Mouse (Mus musculus) heart, embryonic 11.5 days (tissue): ENCODE measurements around the gene Gm10260. TPM values are rescaled to one million over a fixed set of nuclear protein-coding genes. Genes with fewer than 3 reads are reported as not detected.
A peak's percentile ranks its signal among the peaks of the same experiment; 100 is the strongest.

Experiments used
- ATAC-seq: fragments of 200-750 bp; cut with Nextera tagmentation; replicated peaks from 2 replicates; pipeline ENCODE4 v1.8.0; 2017; ENCODE audit warnings: moderate library complexity; ENCODE audit not compliant: insufficient number of reproducible peaks, low FRiP score, low TSS enrichment
- H3K27ac ChIP-seq: fragments of 300-500 bp; sonication (generic); 2 replicates; pipeline ENCODE4 v1.5.1; 2014; ENCODE audit warnings: mild to moderate bottlenecking, low read depth, low read length
- H3K27me3 ChIP-seq: fragments of 300-500 bp; sonication (generic); 2 replicates; pipeline ENCODE4 v1.6.1; 2014; ENCODE audit warnings: mild to moderate bottlenecking, low read length, mixed read lengths; ENCODE audit not compliant: control insufficient read depth, insufficient read depth
- H3K36me3 ChIP-seq: fragments of 300-500 bp; sonication (generic); 2 replicates; pipeline ENCODE4 v1.6.1; 2014; ENCODE audit warnings: mild to moderate bottlenecking, low read length, moderate library complexity, mixed read lengths; ENCODE audit not compliant: control insufficient read depth, insufficient read depth
- H3K4me1 ChIP-seq: fragments of 300-500 bp; sonication (generic); 2 replicates; pipeline ENCODE4 v1.6.1; 2014; ENCODE audit warnings: low read length; ENCODE audit not compliant: control insufficient read depth, insufficient read depth
- H3K4me2 ChIP-seq: fragments of 300-500 bp; sonication (generic); 2 replicates; pipeline ENCODE4 v1.6.1; 2014; ENCODE audit warnings: mild to moderate bottlenecking, moderate library complexity
- H3K4me3 ChIP-seq: fragments of 300-500 bp; sonication (generic); 2 replicates; pipeline ENCODE4 v1.5.1; 2014; ENCODE audit warnings: low read depth, low read length
- H3K9ac ChIP-seq: fragments of 300-500 bp; sonication (generic); 2 replicates; pipeline ENCODE4 v1.6.1; 2014; ENCODE audit warnings: mild to moderate bottlenecking, low read depth, low read length, moderate library complexity
- H3K9me3 ChIP-seq: fragments of 300-500 bp; sonication (generic); replicated peaks from 2 replicates; pipeline ENCODE4 v1.6.1; 2016; ENCODE audit warnings: low read length; ENCODE audit not compliant: control insufficient read depth
- WGBS: fragments of 180-500 bp; shearing (Covaris S2); extraction: QIAGEN DNeasy Blood & Tissue Kit; methylation state at CpG from one replicate; pipeline ENCODE4 v1.1.7; 2014; ENCODE audit not compliant: insufficient replicate concordance; 5-methylcytosine and 5-hydroxymethylcytosine counted together
- polyA plus RNA-seq: library from polyadenylated mRNA; unstranded; fragments of >200 nt; fragmentation: Nextera tagmentation; extraction: Ambion mirVana; gene quantifications from 2 replicates; pipeline ENCODE4 v1.2.1, GENCODE M21; 2014

Gene Gm10260
- polyA plus RNA-seq, 1 experiment from 2014 or later: 3.1 TPM

- no peak overlapping the region for H3K4me2 ChIP-seq
- 71% methylated on average over 10 of the region's 10 CpGs for WGBS
- H3K27ac ChIP-seq: no peak overlapping the region
- H3K4me1 ChIP-seq: peaks cover 15% of the 10 kb centered on the region
- H3K27me3 ChIP-seq: no peaks in the 10 kb centered on the region
- H3K9ac ChIP-seq: no peak overlapping the region
- no peaks in the 10 kb centered on the region for H3K9me3 ChIP-seq
- ATAC-seq: no peak
- H3K36me3 ChIP-seq: no peaks in the 10 kb centered on the region
- H3K4me3 ChIP-seq: no peak overlapping the region
Measured at GRCm38 (mm10) chr13:97785167-97785835, 24.9 kb upstream of the Gm10260 start.

GRCm38 (mm10) chr13:97783423-97784143, 23.2 kb upstream of the Gm10260 start:
- WGBS: 82% methylated on average over 8 of the region's 8 CpGs
- Histone ChIP-seq H3K27me3 (no peaks in the 10 kb centered on the region), H3K27ac (no peak overlapping the region)

DNA sequence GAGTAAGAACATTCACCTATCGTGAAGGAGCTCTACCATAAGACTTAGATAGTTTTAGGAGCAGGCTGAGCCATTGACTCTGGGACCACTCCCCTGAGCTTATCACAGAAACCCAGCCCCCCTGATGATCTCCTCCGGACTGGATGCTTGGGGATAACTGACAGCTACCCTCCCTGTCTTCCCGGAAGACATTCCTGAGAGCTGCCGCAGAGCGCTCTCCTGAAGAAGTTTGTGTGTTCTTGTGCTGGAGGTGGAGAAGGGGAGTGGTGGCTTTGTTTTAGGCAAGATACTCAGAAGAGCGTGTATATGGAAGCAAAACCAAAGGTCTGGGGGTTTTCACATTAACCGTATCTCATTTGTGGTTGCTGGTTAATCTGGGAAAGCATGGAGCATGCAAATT, 21.6 kb upstream of the Gm10260 start:
- no peak overlapping the region for H3K4me3 ChIP-seq
- H3K9me3 ChIP-seq: no peaks in the 10 kb centered on the region
- H3K4me1 ChIP-seq: peaks cover 21% of the 10 kb centered on the region
- H3K9ac ChIP-seq: no peak overlapping the region
- ATAC-seq: no peak
- 30% methylated on average over 7 of the region's 7 CpGs for WGBS
- no peaks in the 10 kb centered on the region for H3K36me3 ChIP-seq
- peak overlapping the region; percentile 27 for H3K4me2 ChIP-seq
- no peaks in the 10 kb centered on the region for H3K27me3 ChIP-seq
- H3K27ac ChIP-seq: no peak overlapping the region

More at GRCm38 (mm10) chr13:97783423-97784143, 23.2 kb upstream of the Gm10260 start:
- H3K9me3 ChIP-seq: no peaks in the 10 kb centered on the region
- no peak overlapping the region for H3K4me3 ChIP-seq
- H3K9ac ChIP-seq: no peak overlapping the region
- no peak overlapping the region for H3K4me2 ChIP-seq
- peaks cover 20% of the 10 kb centered on the region for H3K4me1 ChIP-seq
- H3K36me3 ChIP-seq: no peaks in the 10 kb centered on the region
- ATAC-seq: no peak

DNA sequence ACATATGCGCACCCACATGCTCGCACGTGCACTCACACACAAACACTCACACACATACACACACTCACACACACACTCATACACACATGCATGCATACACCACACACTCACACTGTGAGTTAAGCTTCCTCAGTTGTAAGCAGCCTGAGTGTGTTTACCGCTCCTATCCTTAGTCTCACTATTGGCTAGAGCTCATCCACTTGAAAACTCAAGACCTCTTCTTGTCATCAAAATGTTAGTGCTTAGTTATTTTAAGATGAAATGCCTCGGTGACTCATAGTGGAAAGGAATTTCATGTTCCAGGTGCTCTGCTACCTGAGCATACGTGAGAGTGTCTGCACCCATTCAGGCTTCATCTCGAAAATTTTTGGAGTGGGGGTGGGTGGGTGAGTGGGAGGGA, 21.2 kb upstream of the Gm10260 start:
- no peak for ATAC-seq

DNA sequence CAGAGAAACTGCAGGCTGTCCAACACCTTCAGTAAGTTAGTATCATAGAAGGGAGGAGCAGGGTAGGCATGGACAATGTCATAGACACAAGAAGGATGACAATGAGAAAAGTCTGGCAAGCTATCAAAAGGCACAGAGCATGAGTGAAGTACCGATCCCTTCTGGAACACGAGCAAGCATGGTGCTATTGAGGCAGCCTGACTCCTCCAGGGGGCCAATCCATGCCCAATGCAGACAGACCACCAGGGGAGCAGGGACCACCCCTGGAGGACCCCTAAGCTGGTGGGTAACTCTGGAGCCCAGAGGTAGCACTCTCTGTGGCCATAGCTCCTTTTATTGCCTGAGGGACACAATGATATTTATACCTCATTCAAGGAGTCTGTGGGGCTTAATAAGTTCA, 20.1 kb upstream of the Gm10260 start:
- 42% methylated on average over 2 of the region's 2 CpGs for WGBS
- H3K36me3 ChIP-seq: no peaks in the 10 kb centered on the region
- no peak overlapping the region for H3K4me3 ChIP-seq
- no peak for ATAC-seq
- no peaks in the 10 kb centered on the region for H3K27me3 ChIP-seq
- peaks cover 23% of the 10 kb centered on the region for H3K4me1 ChIP-seq
- no peak overlapping the region for H3K4me2 ChIP-seq
- H3K27ac ChIP-seq: no peak overlapping the region
- H3K9me3 ChIP-seq: no peaks in the 10 kb centered on the region
- H3K9ac ChIP-seq: no peak overlapping the region

More for the DNA sequence above, 21.2 kb upstream of the Gm10260 start:
- WGBS: 70% methylated on average over 7 of the region's 7 CpGs
- peaks cover 23% of the 10 kb centered on the region for H3K4me1 ChIP-seq
- no peaks in the 10 kb centered on the region for H3K27me3 ChIP-seq
- H3K27ac ChIP-seq: no peak overlapping the region
- no peak overlapping the region for H3K4me3 ChIP-seq
- H3K36me3 ChIP-seq: no peaks in the 10 kb centered on the region
- peak overlapping the region; percentile 27 for H3K4me2 ChIP-seq
- H3K9ac ChIP-seq: no peak overlapping the region
- no peaks in the 10 kb centered on the region for H3K9me3 ChIP-seq

DNA sequence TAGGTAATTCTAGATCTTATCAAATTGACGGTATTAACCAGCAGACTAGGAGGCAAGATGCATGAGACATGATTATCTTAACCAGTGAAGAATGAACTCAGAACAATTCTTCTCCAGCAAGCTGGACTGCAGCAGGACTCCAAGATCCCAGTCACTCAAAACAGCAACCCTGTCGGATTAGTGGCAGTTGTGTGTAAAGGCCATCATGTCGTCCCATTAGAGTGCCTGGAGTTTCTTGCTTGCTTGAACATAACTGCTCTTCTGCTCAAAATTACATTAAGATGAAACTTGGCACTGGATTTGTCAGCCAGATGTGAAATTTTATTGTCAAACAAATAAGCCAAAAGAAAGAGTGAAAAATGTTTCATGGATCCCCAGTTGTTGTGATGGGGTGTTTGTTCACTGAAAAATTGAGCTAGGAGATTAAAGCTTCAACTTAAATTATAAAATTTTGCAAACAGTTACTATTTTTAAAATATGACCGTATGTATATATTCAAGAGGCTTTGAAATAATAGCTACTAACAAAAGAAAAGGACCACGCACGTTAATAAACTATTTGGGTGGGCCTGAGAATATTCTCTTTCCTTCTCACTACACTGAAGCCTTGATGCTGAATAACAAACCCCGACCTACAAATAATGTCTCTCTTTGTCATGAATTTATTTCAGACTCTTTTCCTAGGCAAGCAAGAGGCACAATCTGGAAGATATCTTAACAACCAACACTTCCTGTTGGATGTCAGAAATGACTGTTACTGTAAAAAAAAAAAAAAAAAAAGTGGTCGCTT, 19.4 kb upstream of the Gm10260 start:
- Histone ChIP-seq H3K27me3 (no peaks in the 10 kb centered on the region), H3K9me3 (no peaks in the 10 kb centered on the region), H3K36me3 (no peaks in the 10 kb centered on the region), H3K4me1 (peaks cover 23% of the 10 kb centered on the region), H3K4me2 (no peak overlapping the region), H3K27ac (no peak overlapping the region), H3K9ac (no peak overlapping the region), H3K4me3 (no peak overlapping the region)
- WGBS: 73% methylated on average over 8 of the region's 8 CpGs
- ATAC-seq: no peak

GRCm38 (mm10) chr13:97778698-97779194, 18.3 kb upstream of the Gm10260 start:
- 61% methylated on average over 5 of the region's 5 CpGs for WGBS
- H3K4me3 ChIP-seq: no peak overlapping the region
- no peaks in the 10 kb centered on the region for H3K36me3 ChIP-seq
- no peak overlapping the region for H3K4me2 ChIP-seq
- H3K4me1 ChIP-seq: peaks cover 23% of the 10 kb centered on the region
- H3K9me3 ChIP-seq: no peaks in the 10 kb centered on the region
- no peak overlapping the region for H3K9ac ChIP-seq
- no peak for ATAC-seq
- no peaks in the 10 kb centered on the region for H3K27me3 ChIP-seq
- no peak overlapping the region for H3K27ac ChIP-seq

DNA sequence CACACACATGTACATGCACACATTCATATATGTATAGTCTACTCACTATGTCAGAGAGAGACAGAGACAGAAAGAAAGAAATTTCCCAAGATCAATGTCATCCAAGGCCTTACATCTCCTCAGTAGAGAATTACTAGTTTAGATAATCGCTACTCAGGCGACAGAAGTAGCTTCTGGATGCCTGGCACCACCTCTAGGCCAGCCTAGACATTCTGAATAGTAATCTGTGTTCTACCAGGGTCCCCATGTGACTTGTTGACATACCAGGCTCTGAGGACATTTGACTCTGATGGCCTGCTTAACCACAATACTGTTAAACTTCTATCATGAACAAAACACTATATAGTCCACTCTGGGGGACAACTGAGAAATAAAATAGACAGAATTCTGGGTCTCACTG, 17.2 kb upstream of the Gm10260 start:
- Histone ChIP-seq H3K9me3 (no peaks in the 10 kb centered on the region), H3K9ac (no peak overlapping the region), H3K4me1 (peaks cover 23% of the 10 kb centered on the region), H3K36me3 (no peaks in the 10 kb centered on the region), H3K27me3 (no peaks in the 10 kb centered on the region), H3K27ac (no peak overlapping the region), H3K4me3 (no peak overlapping the region), H3K4me2 (no peak overlapping the region)
- 65% methylated on average over 2 of the region's 2 CpGs for WGBS
- no peak for ATAC-seq
